Mouse (Mus musculus) adrenal gland, adult 8-10 months (tissue): ENCODE measurements around the gene Enoph1. TPM values are rescaled to one million over a fixed set of nuclear protein-coding genes. Genes with fewer than 3 reads are reported as not detected.

ENCODE experiments used
- DNase-seq: peaks from one replicate; pipeline ENCODE4 v3.0.0; 2022
- total RNA-seq, 4 experiments: library from RNA; stranded (reverse); gene quantifications; 2 replicates each; pipeline ENCODE4 v1.2.4; 2022

Enoph1 gene
- 10 to 100 TPM; 38.5 to 54.6 (median 41.4) TPM for total RNA-seq

DNA sequence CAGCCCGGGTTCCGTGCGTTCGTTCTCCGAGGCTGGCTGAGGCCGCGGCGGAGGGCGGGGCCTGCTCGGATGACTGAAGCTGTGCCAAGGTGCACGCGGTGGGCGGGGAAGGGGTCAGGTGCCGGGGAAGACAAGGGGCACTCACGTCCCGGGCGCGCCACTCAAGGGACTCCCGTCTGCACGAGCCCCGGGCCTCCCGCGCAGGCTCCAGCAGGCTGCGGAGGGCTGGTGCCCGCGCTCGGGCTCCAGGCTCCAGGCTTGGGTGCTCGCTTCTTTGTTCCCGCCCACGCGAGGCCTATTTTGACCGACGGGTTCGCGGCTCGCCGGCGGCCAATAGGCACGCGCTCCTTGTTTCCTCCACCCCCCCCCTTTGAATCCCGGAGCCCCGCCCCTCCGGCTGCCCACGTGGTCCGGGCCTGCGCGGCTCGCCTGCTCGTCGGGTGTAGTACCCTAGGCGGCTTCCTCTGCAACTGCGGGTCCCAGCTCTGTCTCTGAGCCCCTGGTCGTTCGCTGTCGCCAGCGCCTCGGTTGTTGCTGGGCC lies at the start of gene Enoph1, which contains the start of gene Hnrnpdl:
Gene Enoph1 (plus strand): TSS at position 384 of the 541 bp plus-strand sequence.
Gene Hnrnpdl (minus strand): TSS at position 63 of the 541 bp plus-strand sequence.
- DNase-seq = peak; percentile 89

DNA sequence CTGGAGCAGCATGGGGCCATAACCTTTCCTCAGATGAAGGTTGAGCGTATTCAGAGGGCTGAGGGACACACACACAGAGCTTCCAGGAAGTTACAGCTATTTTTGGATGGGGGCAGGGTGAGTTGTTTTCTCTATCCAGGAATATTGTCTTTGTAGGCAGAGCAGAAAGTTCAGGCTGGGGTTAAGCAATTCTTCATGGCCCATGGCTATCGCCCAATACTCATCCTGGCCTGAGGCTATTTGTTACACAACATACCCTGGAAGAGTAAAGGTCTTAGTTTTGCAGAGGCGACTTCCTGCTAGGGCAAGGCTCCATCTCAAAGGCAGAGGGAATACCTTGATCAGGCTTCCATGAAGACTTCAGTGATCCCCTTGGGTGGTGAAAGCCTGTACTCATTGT lies 45.6 kb upstream of the Enoph1 start:
- no peak for DNase-seq

DNA sequence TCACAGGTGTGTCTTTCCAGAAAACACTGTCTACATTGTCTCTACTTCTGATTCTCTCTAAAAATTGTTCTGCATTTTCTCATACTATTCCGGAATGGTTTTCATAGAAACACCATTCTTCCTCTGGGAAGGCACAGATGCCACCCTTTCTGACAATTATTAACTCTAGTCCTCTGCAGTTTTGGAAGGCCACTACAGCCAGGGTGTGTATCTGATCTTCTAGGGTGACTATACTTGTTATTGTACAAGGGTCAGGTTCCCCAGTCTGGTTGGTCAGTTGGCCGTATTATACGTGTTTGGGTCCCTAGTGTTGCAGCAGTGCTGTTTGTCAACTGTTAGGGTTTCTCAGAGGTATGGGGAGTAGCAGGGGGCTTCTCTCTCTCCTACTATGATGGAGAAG lies 45.1 kb upstream of the Enoph1 start:
- no peak for DNase-seq

- no peak for DNase-seq
These were observed 39.7 kb upstream of the Enoph1 start for GRCm38 (mm10) chr5:100000048-100000447.

- DNase-seq = no peak
These were observed 39.3 kb upstream of the Enoph1 start for GRCm38 (mm10) chr5:100000500-100000899.

GRCm38 (mm10) chr5:100003895-100004294 lies 35.9 kb upstream of the Enoph1 start:
- DNase-seq = no peak

DNA sequence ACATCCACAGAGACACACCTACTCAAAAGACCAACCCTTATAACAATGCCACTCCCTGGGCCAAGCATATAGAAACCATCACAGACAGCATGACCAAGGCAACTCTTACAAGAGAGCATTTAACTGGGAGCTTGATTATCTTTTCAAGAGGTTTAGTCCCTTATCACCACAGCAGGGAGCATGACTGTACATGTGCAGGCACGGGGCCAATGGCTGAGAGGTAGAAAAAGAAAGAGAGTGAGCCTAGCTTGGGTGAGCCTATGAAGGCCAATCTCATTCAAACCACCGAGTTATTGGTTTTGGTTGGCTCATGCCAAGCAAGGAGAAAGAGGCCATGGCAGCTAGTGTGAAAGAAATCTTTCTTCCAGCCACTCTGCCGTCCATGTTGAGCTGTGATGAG lies 34.4 kb upstream of the Enoph1 start:
- DNase-seq = no peak

- DNase-seq = no peak
These were observed 33.9 kb upstream of the Enoph1 start for GRCm38 (mm10) chr5:100005896-100006295.

DNA sequence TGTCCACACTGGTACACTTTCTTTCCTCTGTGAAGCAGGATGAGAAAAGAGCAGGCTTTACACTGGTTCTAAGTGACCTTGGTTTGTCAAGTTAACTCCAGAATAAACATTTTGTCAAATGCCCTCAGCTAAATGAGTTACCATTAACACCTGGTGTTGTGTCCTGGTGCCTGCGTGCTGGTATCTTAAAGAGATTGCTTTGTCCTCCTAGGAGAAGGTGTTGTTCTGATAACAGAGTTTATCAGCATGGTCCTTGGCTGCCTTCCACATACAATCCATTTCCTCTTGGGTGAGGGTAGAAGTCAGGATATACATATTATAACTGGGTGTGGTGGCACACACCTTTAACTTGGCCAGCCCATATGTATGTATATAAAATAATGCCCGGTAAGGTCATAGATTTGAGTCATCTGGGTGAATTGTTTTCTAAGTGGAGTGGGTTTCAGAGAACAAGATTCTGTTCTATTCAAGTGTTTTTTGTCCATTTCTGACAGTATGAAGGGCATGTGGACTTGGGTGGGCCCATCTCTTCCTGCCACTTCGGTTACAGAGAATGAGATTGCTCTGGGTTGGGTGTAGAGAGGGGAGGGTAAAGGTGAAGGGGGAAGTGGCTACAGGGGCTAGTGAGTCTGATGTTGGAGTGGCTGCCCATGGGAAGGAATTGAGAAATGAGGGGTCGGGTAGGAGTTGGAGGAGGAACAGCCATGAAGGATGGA lies 33.3 kb upstream of the Enoph1 start:
- no peak for DNase-seq

- no peak for DNase-seq
These were observed 32.8 kb upstream of the Enoph1 start for GRCm38 (mm10) chr5:100007040-100007375.

DNA sequence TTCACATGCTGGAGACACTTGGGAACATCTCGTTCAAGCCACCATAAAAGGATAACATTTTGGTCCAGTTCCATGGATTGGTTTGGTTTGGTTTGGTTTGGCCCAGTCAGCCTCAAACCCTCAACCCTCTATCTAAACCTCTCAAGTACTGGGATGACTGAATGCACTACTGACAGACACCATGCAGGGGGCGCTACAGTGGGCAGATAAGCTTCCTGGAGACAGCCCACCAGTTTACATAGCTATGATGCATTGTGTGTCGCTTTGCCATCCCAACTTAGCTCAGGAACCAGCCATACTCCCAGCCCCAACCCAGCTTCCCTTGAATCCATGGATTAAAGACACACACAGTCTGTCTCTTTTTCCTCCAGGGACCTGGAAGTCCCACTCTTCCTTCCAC lies 31.3 kb upstream of the Enoph1 start:
- DNase-seq = no peak

DNA sequence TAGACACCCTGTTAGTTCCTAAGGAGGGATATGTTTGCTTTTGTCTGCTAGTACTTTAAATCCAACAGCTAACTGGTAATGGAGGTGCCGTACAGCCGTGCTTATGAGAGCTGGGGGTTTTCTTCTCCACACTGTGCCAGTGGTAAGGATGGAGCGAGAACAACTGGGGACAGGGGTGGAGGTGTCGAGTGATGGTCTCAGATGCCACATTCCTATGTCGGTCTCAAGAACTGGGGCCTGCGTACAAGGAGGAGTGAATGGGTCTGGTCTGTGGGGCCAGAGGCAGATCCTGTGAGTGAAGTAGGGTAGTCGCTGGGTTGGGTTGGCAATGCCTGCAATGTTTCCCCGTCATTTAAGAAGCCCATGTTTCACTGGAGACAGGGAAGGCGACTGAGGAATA lies 27.2 kb upstream of the Enoph1 start:
- DNase-seq = no peak

DNA sequence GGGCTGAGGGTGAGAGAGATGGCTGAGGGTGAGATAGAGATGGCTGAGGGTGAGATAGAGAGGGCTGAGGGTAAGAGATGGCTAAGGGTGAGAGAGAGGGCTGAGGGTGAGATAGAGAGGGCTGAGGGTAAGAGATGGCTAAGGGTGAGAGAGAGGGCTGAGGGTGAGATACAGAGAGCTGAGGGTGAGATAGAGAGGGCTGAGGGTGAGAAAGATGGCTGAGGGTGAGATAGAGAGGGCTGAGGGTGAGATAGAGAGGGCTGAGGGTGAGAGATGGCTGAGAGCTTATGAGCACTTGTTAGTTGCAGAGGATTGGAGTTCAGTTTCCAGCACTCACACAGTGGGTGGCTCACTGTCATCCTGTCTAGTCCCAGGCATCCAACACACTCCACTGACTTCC lies 19.7 kb upstream of the Enoph1 start:
- DNase-seq = no peak

DNA sequence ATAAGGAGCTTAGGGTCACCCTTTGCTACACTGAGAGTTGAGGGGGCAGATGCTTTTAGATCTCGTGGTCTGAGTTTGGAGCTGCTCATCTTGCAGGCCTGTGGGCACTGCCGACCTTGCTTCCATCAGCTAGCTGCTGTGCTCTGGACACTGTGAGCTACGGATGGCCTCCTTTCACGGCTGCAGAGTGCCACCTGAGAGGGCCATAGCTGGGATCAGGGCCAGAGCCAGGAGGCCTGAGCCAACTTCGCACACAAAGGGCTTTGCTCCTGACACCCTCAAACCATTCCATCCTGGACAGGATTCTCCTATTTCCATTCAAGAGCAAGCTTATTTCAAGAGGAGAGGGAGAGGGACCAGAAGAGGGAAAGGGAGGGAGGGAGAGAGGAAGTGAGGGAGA lies 15.4 kb upstream of the Enoph1 start:
- no peak for DNase-seq

- no peak for DNase-seq
These were observed 14.9 kb upstream of the Enoph1 start for GRCm38 (mm10) chr5:100024868-100025267.

GRCm38 (mm10) chr5:100030069-100030468 lies 9.7 kb upstream of the Enoph1 start:
- no peak for DNase-seq

- no peak for DNase-seq
These were observed 7.7 kb upstream of the Enoph1 start for GRCm38 (mm10) chr5:100032107-100032506.

GRCm38 (mm10) chr5:100032646-100033045 lies 7.1 kb upstream of the Enoph1 start:
- DNase-seq = no peak

DNA sequence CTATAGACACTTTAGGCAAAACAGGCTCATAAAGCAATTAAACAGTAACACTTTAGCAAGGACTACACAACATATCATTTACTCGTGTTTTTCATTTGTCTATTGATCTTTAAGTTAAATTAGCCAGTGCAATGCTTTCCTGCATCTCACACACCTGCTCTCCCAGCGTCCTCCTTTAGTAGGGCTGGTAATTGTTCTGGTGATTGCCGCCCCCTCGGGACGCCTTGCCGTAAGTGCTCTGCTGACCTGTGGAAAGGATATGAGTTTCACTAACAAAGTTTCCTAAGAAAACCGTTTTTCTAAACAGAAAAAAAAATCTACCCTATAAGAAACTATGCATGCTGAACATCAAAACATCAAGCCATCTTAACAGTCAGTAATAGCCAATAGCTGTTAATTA lies 3.8 kb upstream of the Enoph1 start:
- no peak for DNase-seq

GRCm38 (mm10) chr5:100036681-100037080 lies 3.1 kb upstream of the Enoph1 start:
- DNase-seq = no peak

- DNase-seq = peak; percentile 83
These were observed 1.6 kb upstream of the Enoph1 start for GRCm38 (mm10) chr5:100037965-100038713.

DNA sequence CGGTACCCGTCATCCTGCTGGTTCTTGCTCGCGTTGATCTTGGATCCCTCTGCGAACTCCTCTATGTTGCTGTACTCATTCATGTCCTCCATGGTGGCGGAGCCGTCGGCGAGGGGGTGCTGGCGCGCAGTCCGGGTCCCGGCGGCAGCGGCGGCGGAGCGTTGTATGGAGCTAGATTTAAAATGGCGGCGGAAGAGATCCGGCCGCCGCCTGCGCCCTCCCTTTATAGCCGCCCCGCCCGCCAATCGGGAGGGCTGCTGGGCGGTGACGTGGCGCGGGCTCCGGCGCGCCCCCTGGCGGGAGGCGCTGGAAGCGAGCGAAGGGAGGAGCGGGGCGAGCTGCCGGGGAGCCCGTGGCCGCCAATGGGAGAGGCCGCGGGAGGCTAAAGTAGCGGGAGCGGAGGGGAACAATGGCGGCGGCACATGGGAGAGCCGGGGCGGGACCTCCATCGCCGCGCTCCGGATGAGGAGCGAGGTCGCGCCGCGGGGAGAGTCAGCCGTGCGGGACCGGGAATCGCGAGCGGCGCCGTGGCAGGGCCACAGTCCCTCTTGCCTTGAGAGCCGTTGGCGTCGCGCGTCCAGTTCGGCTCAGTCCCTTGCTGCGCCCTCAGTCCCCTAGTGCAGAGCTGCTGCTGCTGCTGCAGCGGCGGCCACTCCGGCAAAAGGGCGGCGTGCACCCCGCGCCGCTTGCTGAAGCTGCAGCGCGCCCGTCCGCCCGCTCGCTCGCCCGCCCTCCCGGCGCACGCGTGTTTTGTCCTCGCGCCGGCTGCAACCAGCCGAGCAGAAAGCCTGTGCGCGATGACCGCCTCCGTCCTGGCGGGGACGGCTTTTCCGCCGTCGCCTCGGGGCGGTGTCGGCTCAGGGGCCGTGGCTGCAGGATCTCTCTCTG lies 827 bp upstream of the Enoph1 start:
- DNase-seq = peak; percentile 92

DNA sequence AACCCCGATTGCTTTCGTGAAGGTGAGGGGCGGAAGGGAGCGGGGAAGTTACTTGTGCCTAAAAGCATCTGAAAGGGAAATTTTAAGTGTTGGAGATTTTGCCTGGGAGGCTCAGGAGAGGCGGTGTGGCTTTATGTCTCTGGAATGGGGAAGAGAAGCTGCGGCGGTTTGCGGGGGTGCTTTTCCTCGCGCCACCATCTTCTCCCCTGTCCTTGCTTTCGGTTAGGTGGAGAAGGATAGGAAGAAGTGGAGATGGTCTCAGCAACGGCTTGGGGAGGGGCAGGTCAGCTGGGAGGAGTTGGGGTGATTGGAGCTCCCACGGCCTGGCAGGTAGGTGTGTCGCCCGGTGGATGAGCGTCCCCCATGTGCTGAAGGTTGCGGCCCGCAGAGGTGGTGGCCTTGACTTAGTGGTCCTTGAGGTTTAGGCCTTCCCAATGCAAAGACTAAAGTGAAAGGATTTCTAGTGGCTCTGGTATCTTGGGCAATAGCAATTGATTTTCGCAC lies 548 bp downstream of the Enoph1 start:
- DNase-seq = peak; percentile 53
